Mouse (Mus musculus) heart, adult 2 months (tissue): Measurements from ENCODE around the gene Zfp688. TPM values are rescaled to one million over a fixed set of nuclear protein-coding genes. Genes with fewer than 3 reads are reported as not detected.
"Not testable (repeated sequence)": the region's sequence is repeated elsewhere in the genome, so short reads cannot be mapped to it uniquely, and the experiment has no call there.

Source experiments
- DNase-seq, 2 experiments: peaks; one replicate each; pipeline ENCODE4 v3.0.0; 2021
- H3K27ac ChIP-seq: fragments of 200-600 bp; 2 replicates; pipeline ENCODE4 v1.8.1; 2022
- H3K27me3 ChIP-seq: fragments of 200-500 bp; 2 replicates; pipeline ENCODE4 v1.6.1; 2012; ENCODE audit warnings: mild to moderate bottlenecking, low read length, inconsistent platforms, mixed read lengths; ENCODE audit not compliant: control insufficient read depth, insufficient read depth
- H3K36me3 ChIP-seq: fragments of 200-500 bp; 2 replicates; pipeline ENCODE4 v1.6.1; 2012; ENCODE audit warnings: low read length, inconsistent platforms; ENCODE audit not compliant: control insufficient read depth, insufficient read depth
- H3K4me1 ChIP-seq: fragments of 200-500 bp; 2 replicates; pipeline ENCODE4 v1.6.1; 2011; ENCODE audit warnings: low read length; ENCODE audit not compliant: control insufficient read depth, insufficient read depth
- H3K4me3 ChIP-seq: fragments of 200-600 bp; 2 replicates; pipeline ENCODE4 v1.8.1; 2022
- H3K79me2 ChIP-seq: fragments of 200-500 bp; replicated peaks from 2 replicates; pipeline ENCODE4 v1.6.1; 2012; ENCODE audit warnings: mild to moderate bottlenecking, inconsistent platforms, low read length, moderate library complexity, mixed read lengths; ENCODE audit not compliant: control insufficient read depth, insufficient read depth
- H3K9ac ChIP-seq: fragments of 200-500 bp; 2 replicates; pipeline ENCODE4 v1.6.1; 2012; ENCODE audit warnings: low read depth, mild to moderate bottlenecking, control low read depth, inconsistent platforms, low read length, mixed read lengths
- CTCF ChIP-seq: fragments of 200-600 bp; IDR thresholded peaks from 2 replicates; pipeline ENCODE4 v1.8.1; 2022; ENCODE audit warnings: antibody characterized with exemption, mild to moderate bottlenecking, moderate library complexity
- EP300 ChIP-seq: fragments of 200-500 bp; IDR thresholded peaks from 2 replicates; pipeline ENCODE4 v1.6.1; 2011; ENCODE audit warnings: low read depth, low read length, control low read depth; ENCODE audit not compliant: insufficient read depth
- POLR2A ChIP-seq: fragments of 200-500 bp; IDR thresholded peaks from 2 replicates; pipeline ENCODE4 v1.6.1; 2011; ENCODE audit warnings: mild to moderate bottlenecking, low read depth, low read length, control low read depth; ENCODE audit not compliant: insufficient read depth
- WGBS: fragments of 180-500 bp; shearing (Covaris S2); methylation state at CpG from one replicate; pipeline ENCODE4 v1.1.7; 2018; 5-methylcytosine and 5-hydroxymethylcytosine counted together
- intact Hi-C: fragments of 180-260 bp; cut with DNase I; formaldehyde crosslinking; loops from one replicate; pipeline ENCODE4 v1.15.1; 2025
- polyA plus RNA-seq: library from polyadenylated mRNA; depleted of rRNA; stranded (reverse); fragments of >200 nt; gene quantifications from 2 replicates; pipeline ENCODE4 v1.2.3, GENCODE M21; 2012
- total RNA-seq, 2 experiments: library from RNA; stranded (reverse); gene quantifications; 2 replicates each; pipeline ENCODE4 v1.2.3; 2021

Gene Zfp688
- total and polyA plus RNA-seq, 3 experiments: 3.3 to 4.9 (median 3.8) TPM

- Histone ChIP-seq H3K27me3 (no peaks in the 10 kb centered on the region), H3K4me3 (no peak overlapping the region), H3K79me2 (no peaks in the 10 kb centered on the region), H3K27ac (no peak overlapping the region), H3K36me3 (no peaks in the 10 kb centered on the region), H3K9ac (no peak overlapping the region), H3K4me1 (peaks cover 6% of the 10 kb centered on the region)
- no peak for DNase-seq
- TF ChIP-seq CTCF (no peak), POLR2A (no peak), EP300 (no peak)
- WGBS: 89% methylated on average over 3 of the region's 3 CpGs
- intact Hi-C loops: no loop called here
Measured at GRCm38 (mm10) chr7:127425291-127425690, 3.4 kb upstream of the Zfp688 start.

GRCm38 (mm10) chr7:127422247-127422646 lies 379 bp upstream of the Zfp688 start:
- DNase-seq: no peak
- TF ChIP-seq CTCF (no peak), POLR2A (no peak), EP300 (no peak)
- no peaks in the 10 kb centered on the region for H3K79me2 ChIP-seq
- H3K4me1 ChIP-seq: peaks cover 6% of the 10 kb centered on the region
- 1% methylated on average over 15 of the region's 15 CpGs for WGBS
- no peaks in the 10 kb centered on the region for H3K27me3 ChIP-seq
- intact Hi-C loops: loop anchor here (2.0 kb wide), 2 partner anchors 25 to 49 kb away; no protein-coding TSS in a partner anchor
- H3K9ac ChIP-seq: no peak overlapping the region
- peak overlapping the region; percentile 87; the same call in 1 of the 2 replicates for H3K27ac ChIP-seq
- peak overlapping the region; percentile 83 for H3K4me3 ChIP-seq
- no peaks in the 10 kb centered on the region for H3K36me3 ChIP-seq

GRCm38 (mm10) chr7:127411418-127411817 lies 10.4 kb downstream of the Zfp688 start:
- WGBS: 56% methylated on average over 2 of the region's 2 CpGs
- H3K9ac ChIP-seq: no peak overlapping the region
- TF ChIP-seq CTCF (no peak), EP300 (no peak), POLR2A (no peak)
- H3K36me3 ChIP-seq: no peaks in the 10 kb centered on the region
- H3K79me2 ChIP-seq: no peaks in the 10 kb centered on the region
- no peak for DNase-seq
- H3K4me1 ChIP-seq: peaks cover 2% of the 10 kb centered on the region
- no peaks in the 10 kb centered on the region for H3K27me3 ChIP-seq
- intact Hi-C loops: no loop called here
- H3K27ac ChIP-seq: no peak overlapping the region
- no peak overlapping the region for H3K4me3 ChIP-seq

- peak; percentile 86 to 90 for DNase-seq
- WGBS: 3% methylated on average over 40 of the region's 40 CpGs
- H3K4me3 ChIP-seq: peak within 1 kb of the TSS; percentile 77
- peak within 1 kb of the TSS; percentile 93 for H3K9ac ChIP-seq
- TF ChIP-seq EP300 (peak; percentile 64; the same call in 1 of the 2 replicates), POLR2A (peak; percentile 84), CTCF (peak; percentile 93)
- not testable (repeated sequence) for H3K36me3 ChIP-seq, H3K4me1 ChIP-seq, H3K79me2 ChIP-seq, H3K27me3 ChIP-seq
- H3K27ac ChIP-seq: peak within 1 kb of the TSS; percentile 92
- intact Hi-C loops: loop anchor here (2.0 to 5.0 kb wide), 3 partner anchors 13 to 44 kb away; partner anchors contain the start of genes E430018J23Rik and Zfp689
Measured at GRCm38 (mm10) chr7:127406002-127406987, 15.6 kb downstream of the Zfp688 start, which contains the start of gene Zfp764. Gene Zfp764 (minus strand): TSS chr7:127406822.

GRCm38 (mm10) chr7:127404101-127404500 lies 17.8 kb downstream of the Zfp688 start:
- H3K27me3 ChIP-seq, intact Hi-C loops, H3K36me3 ChIP-seq, H3K9ac ChIP-seq, H3K4me3 ChIP-seq, DNase-seq, H3K27ac ChIP-seq, H3K79me2 ChIP-seq, H3K4me1 ChIP-seq: not testable (repeated sequence)
- WGBS: 98% methylated on average over 6 of the region's 6 CpGs

- no peaks in the 10 kb centered on the region for H3K36me3 ChIP-seq
- no peak overlapping the region for H3K9ac ChIP-seq
- TF ChIP-seq EP300: no peak
- no peak for TF ChIP-seq POLR2A
- 0 out of 2 replicates have a peak, but pooled peaks have one; percentile 5 for TF ChIP-seq CTCF
- H3K79me2 ChIP-seq: no peaks in the 10 kb centered on the region
- DNase-seq: no peak
- H3K27ac ChIP-seq: no peak overlapping the region
- WGBS: 58% methylated on average over 2 of the region's 2 CpGs
- no peaks in the 10 kb centered on the region for H3K27me3 ChIP-seq
- H3K4me1 ChIP-seq: peaks cover 2% of the 10 kb centered on the region
- intact Hi-C loops: no loop called here
- no peak overlapping the region for H3K4me3 ChIP-seq
Measured at GRCm38 (mm10) chr7:127402980-127403379, 18.9 kb downstream of the Zfp688 start.
